Mouse (Mus musculus): ENCODE results near the gene Krtap9-5. TPM values are rescaled to one million over a fixed set of nuclear protein-coding genes. Genes with fewer than 3 reads are reported as not detected.

Krtap9-5 gene
- total RNA-seq, 2 experiments from 2014 or later, result not detected

Other genes with a start within 250 kb of the Krtap9-5 start
- not detected for gene Gm14180, start 214.2 kb upstream of the Krtap9-5 start, total RNA-seq (2021)
- gene Gm11595, start 175.6 kb upstream of the Krtap9-5 start, total RNA-seq (2021), result not detected
- not detected for gene Krtap4-8, start 167.8 kb upstream of the Krtap9-5 start, total RNA-seq (2021)
- not detected for gene Krtap4-9, start 163.3 kb upstream of the Krtap9-5 start, total RNA-seq (2021)
- gene Gm11596, start 155.0 kb upstream of the Krtap9-5 start, total RNA-seq (2021), result not detected
- gene Gm11569, start 149.5 kb upstream of the Krtap9-5 start, total RNA-seq (2021), result not detected
- not detected for gene Gm11554, start 144.0 kb upstream of the Krtap9-5 start, total RNA-seq (2021)
- not detected for gene Krtap4-13, start 138.6 kb upstream of the Krtap9-5 start, total RNA-seq (2021)
- gene Gm11564, start 132.8 kb upstream of the Krtap9-5 start, total RNA-seq (2021), result not detected
- gene 2300003K06Rik, start 110.4 kb upstream of the Krtap9-5 start, total RNA-seq (2021), result not detected
- not detected for gene Krtap4-16, start 96.9 kb upstream of the Krtap9-5 start, total RNA-seq (2021)
- gene Gm11568, start 90.6 kb upstream of the Krtap9-5 start, total RNA-seq (2021), result not detected
- gene Gm11559, start 84.0 kb upstream of the Krtap9-5 start, total RNA-seq (2021), result not detected
- gene Krtap9-1, start 75.1 kb upstream of the Krtap9-5 start, total RNA-seq (2021), result not detected
- gene Gm11567, start 69.3 kb upstream of the Krtap9-5 start, total RNA-seq (2021), result not detected
- not detected for gene Krtap31-1, start 40.6 kb upstream of the Krtap9-5 start, total RNA-seq (2021)
- gene Gm11565, start 33.7 kb upstream of the Krtap9-5 start, total RNA-seq (2021), result not detected
- not detected for gene Krtap31-2, start 12.2 kb upstream of the Krtap9-5 start, total RNA-seq (2021)
- not detected for gene Krtap29-1, start 30.6 kb downstream of the Krtap9-5 start, total RNA-seq (2021)
- not detected for gene Krtap16-1, start 38.1 kb downstream of the Krtap9-5 start, total RNA-seq (2021)
- not detected for gene Krtap17-1, start 45.5 kb downstream of the Krtap9-5 start, total RNA-seq (2021)
- not detected for gene Krt33a, start 67.7 kb downstream of the Krtap9-5 start, total RNA-seq (2021)
- not detected for gene Krt33b, start 81.4 kb downstream of the Krtap9-5 start, total RNA-seq (2021)
- not detected for gene Krt34, start 93.1 kb downstream of the Krtap9-5 start, total RNA-seq (2021)
- gene Krt31, start 102.1 kb downstream of the Krtap9-5 start, total RNA-seq (2021), result not detected
- gene Krt32, start 139.8 kb downstream of the Krtap9-5 start, total RNA-seq (2021), result not detected
- gene Krt35, start 147.8 kb downstream of the Krtap9-5 start, total RNA-seq (2021), result not detected
- gene Krt36, start 157.2 kb downstream of the Krtap9-5 start, total RNA-seq (2021), result not detected
- gene Krt13, start 173.1 kb downstream of the Krtap9-5 start, total RNA-seq (2021), result not detected
- gene Krt15, start 187.5 kb downstream of the Krtap9-5 start, total RNA-seq (2021), result not detected
- gene Krt19, start 200.2 kb downstream of the Krtap9-5 start, total RNA-seq (2021), result not detected
- 1 to 10 TPM; 2.0 to 4.0 TPM for gene Krt9, start 244.8 kb downstream of the Krtap9-5 start, total RNA-seq (2021)